Mouse (Mus musculus): ENCODE data around the gene Khdc1b.

DNA sequence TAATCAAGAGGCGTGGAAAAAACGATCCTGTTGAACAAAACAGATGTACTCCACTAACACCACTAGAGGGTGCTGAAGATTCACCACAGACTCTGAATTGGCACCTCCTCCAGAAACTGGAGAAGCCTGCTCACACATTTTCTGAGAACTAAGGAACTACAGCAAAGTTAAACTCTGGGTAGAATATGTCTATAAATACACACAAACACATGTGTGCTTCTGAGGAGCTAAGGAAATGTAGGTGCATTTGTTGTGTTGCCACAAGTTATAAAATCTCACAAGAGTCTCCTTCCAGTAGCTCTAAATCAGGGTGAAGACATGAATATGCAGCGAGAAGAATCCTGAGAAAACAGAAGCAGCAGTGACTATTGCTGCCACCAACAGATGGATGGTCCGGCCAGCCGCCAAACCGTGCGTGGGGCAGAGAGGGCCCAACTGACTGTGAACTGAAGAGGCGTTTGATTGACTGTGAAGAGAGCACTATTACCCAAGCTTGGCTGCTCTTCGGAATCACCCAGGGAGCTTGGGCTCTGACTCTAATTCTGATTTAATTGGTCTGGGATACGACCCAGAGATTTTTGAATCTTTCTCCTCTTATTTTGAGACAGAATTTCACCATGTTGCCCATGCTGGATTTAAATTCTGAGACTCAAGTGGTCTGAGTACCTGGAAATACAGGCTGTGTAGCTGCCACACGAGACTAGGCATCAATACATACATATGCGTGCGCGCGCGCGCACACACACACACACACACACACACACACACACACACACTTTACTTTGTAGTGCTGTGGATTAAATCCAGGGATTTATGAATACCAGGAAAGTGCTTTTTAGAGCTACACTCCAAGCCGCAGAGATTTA, 28.2 kb downstream of the Khdc1b start:
- TF ChIP-seq POLR2A (IDR thresholded peaks at IDR 0.05; ENCODE audit: control insufficient read depth, extremely low read depth, insufficient read depth, low read length, poor library complexity) (no peak), CTCF (IDR thresholded peaks at IDR 0.05; ENCODE audit: borderline replicate concordance, control insufficient read depth, extremely low read depth, insufficient read depth, low read length, poor library complexity) (no peak)

Data from thymus, adult 2 months (tissue).